Mouse (Mus musculus): ENCODE results near the gene Abhd15.
A peak's percentile ranks its signal among the peaks of the same experiment; 100 is the strongest.
"Not testable (repeated sequence)": the region's sequence is repeated elsewhere in the genome, so short reads cannot be mapped to it uniquely, and the experiment has no call there.

Abhd15 gene

GRCm38 (mm10) chr11:77512891-77513810, 1.8 kb upstream of the Abhd15 start:
- peak; percentile 89 for DNase-seq (ENCODE audit: low spot score)

GRCm38 (mm10) chr11:77513811-77514170, 1.1 kb upstream of the Abhd15 start:
- no peak for DNase-seq (ENCODE audit: low spot score)

- DNase-seq (ENCODE audit: low spot score): no peak
Measured at GRCm38 (mm10) chr11:77514281-77514831, 565 bp upstream of the Abhd15 start.

GRCm38 (mm10) chr11:77515637-77516552, 974 bp downstream of the Abhd15 start, which contains the start of gene Trp53i13:
Gene Trp53i13 (minus strand): TSS chr11:77515980.
- peak; percentile 31 for DNase-seq (ENCODE audit: low spot score)

GRCm38 (mm10) chr11:77516553-77517425, 1.9 kb downstream of the Abhd15 start:
- no peak for DNase-seq (ENCODE audit: low spot score)

GRCm38 (mm10) chr11:77518051-77518798, 3.3 kb downstream of the Abhd15 start:
- peak; percentile 50 for DNase-seq (ENCODE audit: low spot score)

GRCm38 (mm10) chr11:77519043-77519442, 4.1 kb downstream of the Abhd15 start, which contains the start of gene Gm10392:
Gene Gm10392 (minus strand): TSS chr11:77519198.
- peak; percentile 90 for DNase-seq (ENCODE audit: low spot score)

GRCm38 (mm10) chr11:77520601-77521529, 5.9 kb downstream of the Abhd15 start:
- DNase-seq (ENCODE audit: low spot score): no peak

GRCm38 (mm10) chr11:77525804-77526486, 11.0 kb downstream of the Abhd15 start:
- DNase-seq (ENCODE audit: low spot score): no peak

GRCm38 (mm10) chr11:77528420-77528819, 13.5 kb downstream of the Abhd15 start:
- not testable (repeated sequence) for DNase-seq (ENCODE audit: low spot score)

GRCm38 (mm10) chr11:77529644-77530043, 14.7 kb downstream of the Abhd15 start:
- no peak for DNase-seq (ENCODE audit: low spot score)

GRCm38 (mm10) chr11:77530862-77531261, 15.9 kb downstream of the Abhd15 start:
- DNase-seq (ENCODE audit: low spot score): no peak

GRCm38 (mm10) chr11:77532202-77532846, 17.4 kb downstream of the Abhd15 start:
- DNase-seq (ENCODE audit: low spot score): no peak

- no peak for DNase-seq (ENCODE audit: low spot score)
Measured at GRCm38 (mm10) chr11:77545261-77545660, 30.3 kb downstream of the Abhd15 start.

GRCm38 (mm10) chr11:77585201-77585600, 70.3 kb downstream of the Abhd15 start:
- DNase-seq (ENCODE audit: low spot score): no peak

Data from T-cell, adult 2 months (primary cell).